Mouse (Mus musculus) stomach, postnatal 0 days (tissue): ENCODE measurements around the gene Slc44a4.
"Not testable (repeated sequence)": the region's sequence is repeated elsewhere in the genome, so short reads cannot be mapped to it uniquely, and the experiment has no call there.

ENCODE experiments used
- CTCF ChIP-seq: IDR thresholded peaks from 2 replicates; pipeline ENCODE4 v1.5.1; 2016; ENCODE audit warnings: antibody characterized with exemption, low read depth, mild to moderate bottlenecking, moderate library complexity
- EP300 ChIP-seq: optimal IDR thresholded peaks from 2 replicates; pipeline ENCODE3; 2016; ENCODE audit warnings: antibody characterized with exemption

DNA sequence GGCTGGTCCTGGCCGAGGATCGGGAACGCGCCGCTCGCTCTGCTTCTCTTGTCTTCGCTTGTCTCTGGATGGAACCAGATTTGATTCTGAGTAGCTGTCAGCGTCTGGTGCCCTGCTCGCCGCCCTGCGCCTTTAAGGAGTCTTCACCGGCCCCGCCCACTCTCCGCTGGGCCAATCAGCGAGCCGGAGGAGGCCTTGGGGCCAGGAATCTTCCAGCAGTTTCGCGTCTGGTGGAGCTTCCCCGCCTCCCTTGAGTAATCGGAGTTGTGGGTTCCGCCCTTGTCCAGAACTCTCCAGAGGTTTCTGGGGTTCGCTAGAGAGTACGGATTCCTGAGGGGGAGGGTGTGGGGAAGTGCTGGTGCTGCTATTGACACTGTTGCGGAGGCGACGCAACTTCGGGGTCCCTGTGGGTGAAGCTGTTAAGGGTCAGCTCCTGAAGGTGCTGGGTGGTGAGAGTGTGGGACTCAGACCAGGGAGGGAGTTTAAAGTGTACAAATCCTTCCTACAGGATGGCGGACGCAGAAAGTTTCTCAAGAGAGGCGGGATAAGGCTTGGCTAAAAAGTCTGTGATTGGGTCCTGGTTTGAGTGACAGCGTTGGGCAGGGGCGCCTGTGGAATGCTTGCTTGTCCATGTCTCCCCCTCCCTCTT lies 45.0 kb downstream of the Slc44a4 start, which contains the start of gene Hspa1b:
- TF ChIP-seq CTCF, EP300: not testable (repeated sequence)
